Mouse (Mus musculus): ENCODE measurements around the gene Ksr1.

Gene Ksr1

GRCm38 (mm10) chr11:79122556-79122955 is 23.7 kb downstream of the Ksr1 start:
- no peak for DNase-seq (ENCODE audit: low spot score)

DNA sequence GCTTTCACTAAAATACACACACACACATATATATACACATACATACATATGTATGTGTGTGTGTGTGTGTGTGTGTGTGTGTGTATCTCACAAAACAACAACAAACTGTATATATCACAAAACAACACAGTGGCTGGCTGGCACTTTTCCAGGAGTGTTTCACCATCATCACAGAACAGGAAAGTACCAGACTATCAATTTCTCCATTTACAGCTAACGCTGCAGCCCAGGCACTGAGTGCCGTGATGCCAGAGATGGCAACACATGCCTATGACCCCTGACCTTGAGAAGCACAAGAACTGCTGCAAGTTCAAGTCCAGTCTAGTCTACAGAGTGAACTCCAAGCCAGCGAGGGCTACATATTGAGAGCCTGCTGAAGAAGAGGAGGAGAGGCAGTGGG is 26.1 kb downstream of the Ksr1 start:
- DNase-seq (ENCODE audit: low spot score), result peak; percentile 72

DNA sequence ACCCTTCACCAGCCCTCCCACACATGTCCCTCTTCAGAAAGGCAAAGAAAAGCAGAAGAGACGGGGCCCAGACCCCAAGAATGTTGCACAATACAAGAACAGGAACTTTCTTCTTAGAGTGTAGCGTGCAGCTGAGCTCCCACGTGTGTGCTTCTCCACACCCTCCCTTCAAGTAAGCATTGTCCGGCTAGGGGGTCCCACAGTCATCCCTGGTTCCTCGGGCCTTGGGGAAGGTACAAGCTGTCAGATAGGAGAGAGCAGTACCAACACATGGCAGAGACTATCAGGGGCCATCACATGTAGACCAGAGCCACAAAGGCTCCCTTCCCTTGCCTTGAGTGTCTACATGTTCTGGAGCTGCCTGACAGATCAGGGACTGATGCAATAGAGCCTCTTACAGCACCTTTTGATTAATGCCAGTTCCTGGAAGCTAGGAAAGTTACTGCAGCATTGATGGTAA is 27.3 kb downstream of the Ksr1 start:
- peak; percentile 36 for DNase-seq (ENCODE audit: low spot score)

DNA sequence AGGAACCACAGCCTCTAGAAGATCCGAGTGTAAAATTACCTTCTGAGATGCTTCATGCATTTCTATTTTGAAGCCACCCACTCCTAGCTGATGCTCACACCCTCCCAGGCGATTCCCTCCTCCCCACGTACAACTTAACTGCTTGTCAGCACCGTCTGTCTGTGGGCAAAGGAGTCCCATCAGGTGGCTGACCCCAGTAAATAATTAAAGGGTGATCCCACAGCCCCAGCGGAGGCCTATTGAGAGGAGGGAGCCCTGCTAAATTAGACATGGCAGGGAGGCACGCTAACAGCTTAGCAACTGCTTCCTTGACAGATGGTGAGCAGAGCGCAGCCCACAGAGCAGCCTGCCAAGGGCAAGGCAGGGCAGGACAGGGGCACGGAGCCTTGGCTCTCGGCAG is 29.5 kb downstream of the Ksr1 start:
- no peak for DNase-seq (ENCODE audit: low spot score)

GRCm38 (mm10) chr11:79115659-79116058 is 30.5 kb downstream of the Ksr1 start:
- no peak for DNase-seq (ENCODE audit: low spot score)

GRCm38 (mm10) chr11:79114061-79114460 is 32.1 kb downstream of the Ksr1 start:
- DNase-seq (ENCODE audit: low spot score), result no peak

DNA sequence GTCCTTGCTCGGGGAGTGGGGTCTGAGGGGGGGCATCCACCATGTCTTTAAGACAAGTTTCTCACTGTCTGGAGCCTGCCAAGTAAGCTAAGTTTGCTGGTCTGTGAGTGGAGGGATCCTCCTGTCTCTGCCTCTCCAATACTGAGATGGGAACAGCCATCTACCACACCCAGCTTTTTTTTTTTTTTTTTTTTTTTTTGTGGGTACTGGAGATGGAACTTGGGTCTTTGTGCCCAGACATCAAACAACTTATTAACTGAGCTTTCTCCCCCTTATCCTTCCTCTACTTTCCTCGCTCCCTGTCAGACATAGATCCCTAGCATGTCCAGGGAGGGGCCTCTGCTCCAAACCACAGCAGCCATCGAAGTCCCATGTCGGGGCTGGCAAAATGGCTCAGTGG is 32.8 kb downstream of the Ksr1 start:
- DNase-seq (ENCODE audit: low spot score), result no peak

GRCm38 (mm10) chr11:79112559-79113302 is 33.5 kb downstream of the Ksr1 start:
- DNase-seq (ENCODE audit: low spot score), result no peak

DNA sequence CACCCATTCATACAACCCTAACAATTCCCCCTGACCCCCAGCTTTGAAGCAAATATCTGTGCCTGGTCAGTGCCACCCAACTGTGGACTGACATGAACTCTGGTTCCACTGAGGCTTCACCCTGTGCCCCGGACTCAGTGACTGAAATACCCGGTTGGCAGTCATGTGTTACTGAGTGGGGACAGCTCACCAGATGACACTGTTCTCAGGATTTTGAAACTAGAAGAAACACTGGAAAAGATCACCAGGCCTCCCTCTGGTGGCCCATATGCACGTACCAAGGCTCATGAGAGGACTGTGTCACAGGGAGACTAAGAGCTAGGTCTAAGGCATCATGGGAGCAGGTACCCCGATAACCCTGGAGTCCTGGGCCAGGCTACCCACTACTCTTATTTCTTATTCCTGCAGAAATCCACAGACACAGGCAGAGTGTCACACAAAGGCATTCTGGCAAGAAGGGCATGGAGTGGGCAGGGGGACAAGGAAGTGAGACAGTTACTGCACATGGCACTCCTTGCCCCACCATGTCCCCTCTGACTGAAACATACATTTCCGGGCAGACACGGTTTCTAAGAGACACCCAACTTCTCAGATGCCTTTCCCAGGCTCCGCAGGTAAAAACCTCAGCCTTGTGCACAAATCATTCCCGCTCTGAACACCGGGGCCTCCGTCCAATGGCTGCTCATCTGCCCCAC is 34.2 kb downstream of the Ksr1 start:
- DNase-seq (ENCODE audit: low spot score), result peak; percentile 86

- DNase-seq (ENCODE audit: low spot score), result peak; percentile 66
These were observed 35.8 kb downstream of the Ksr1 start for GRCm38 (mm10) chr11:79110446-79110845.

DNA sequence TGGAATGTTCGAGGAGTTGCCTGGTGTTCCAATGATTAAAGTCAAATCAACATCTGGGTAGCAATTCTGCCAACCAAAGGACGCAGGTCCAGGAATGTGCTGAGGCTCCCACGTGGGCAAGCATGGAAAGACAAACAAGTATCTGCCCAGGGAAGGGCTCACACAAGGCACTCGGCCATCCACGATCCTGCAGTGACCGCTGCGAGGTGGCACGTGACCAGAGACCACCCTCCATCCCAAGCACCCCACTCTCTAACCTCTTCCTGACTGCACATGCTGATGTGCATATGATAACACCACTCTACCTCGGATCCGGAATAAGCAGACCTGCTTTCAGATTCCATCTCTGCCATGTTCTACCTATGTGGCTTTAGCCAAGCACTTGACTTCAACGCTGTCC is 38.3 kb downstream of the Ksr1 start:
- no peak for DNase-seq (ENCODE audit: low spot score)

GRCm38 (mm10) chr11:79104998-79105397 is 41.2 kb downstream of the Ksr1 start:
- no peak for DNase-seq (ENCODE audit: low spot score)

DNA sequence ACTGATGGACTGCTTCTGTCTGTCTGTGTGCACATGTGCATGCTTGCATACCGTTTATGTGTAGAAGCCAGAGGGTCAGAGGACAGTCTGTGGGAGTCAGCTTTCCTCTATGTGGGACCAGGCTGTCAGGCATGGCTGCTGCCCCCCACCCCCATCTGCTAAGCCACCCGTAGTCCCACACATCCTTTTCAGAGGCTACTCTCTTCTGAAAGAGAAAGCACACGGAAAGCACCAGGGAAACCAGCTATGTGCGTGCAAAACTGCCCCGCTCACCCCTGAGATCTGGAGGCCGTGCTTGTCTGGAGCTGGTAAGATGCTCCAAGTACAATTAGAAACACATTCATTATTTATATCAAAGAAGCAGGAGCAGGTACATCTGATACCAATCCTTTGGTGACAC is 41.7 kb downstream of the Ksr1 start:
- no peak for DNase-seq (ENCODE audit: low spot score)

- no peak for DNase-seq (ENCODE audit: low spot score)
These were observed 42.1 kb downstream of the Ksr1 start for GRCm38 (mm10) chr11:79104096-79104495.

GRCm38 (mm10) chr11:79103461-79103869 is 42.7 kb downstream of the Ksr1 start:
- no peak for DNase-seq (ENCODE audit: low spot score)

DNA sequence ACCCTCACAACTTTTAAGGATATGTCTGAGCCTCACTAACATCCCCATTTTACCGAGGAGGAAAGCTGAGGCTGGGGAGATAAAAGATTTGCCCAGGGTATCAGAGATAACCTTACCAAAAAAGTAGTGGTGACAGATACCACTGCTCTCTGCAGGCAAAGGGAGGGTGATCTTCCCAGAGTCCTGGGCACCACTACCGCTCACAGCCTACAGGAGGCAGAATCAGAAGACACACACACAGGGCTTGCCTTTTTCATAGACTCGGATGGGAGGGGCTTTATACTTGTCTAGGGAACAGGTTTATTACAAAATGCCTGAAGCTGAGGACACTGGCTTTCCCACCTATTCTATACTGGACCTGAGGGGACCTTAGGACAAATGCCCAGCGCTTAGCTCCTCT is 43.9 kb downstream of the Ksr1 start:
- no peak for DNase-seq (ENCODE audit: low spot score)

DNA sequence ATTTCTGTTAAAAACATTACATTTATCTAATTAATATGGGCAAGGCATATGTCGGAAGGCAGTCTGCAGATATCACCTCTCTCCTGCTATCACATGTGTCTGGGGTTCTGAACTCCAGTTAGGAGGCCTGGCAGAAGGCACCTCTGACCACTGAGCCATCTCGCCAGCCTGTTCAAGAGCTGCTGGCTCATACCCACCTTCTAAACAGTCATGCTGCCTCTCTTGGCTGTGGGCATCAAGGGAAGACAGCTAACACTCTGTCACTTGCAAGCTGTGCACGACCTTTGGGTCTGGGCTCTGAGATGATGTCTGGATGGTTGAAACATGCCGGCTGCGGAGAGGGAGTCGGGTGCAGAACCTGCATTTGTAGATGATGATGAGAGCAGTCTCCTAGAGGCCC is 44.6 kb downstream of the Ksr1 start:
- no peak for DNase-seq (ENCODE audit: low spot score)

DNA sequence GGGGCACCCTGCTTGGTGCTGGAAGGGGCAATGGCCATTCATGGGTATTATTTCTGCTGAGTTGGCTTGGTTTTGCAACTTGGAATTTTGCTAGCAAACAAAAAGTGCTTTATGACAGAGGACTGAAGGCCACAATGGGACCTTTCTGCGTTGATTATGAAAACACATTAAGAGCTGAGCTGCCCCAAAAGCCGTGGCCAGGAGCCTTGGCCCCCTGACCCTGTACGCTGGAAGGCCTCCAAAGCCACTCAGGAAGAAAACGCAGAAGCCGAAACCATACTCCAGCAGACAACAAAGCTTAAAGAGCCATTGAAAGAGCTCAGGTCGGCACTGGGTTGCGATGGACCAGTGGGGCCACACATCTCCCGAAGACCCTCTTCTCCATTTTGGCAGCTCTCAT is 47.2 kb downstream of the Ksr1 start:
- DNase-seq (ENCODE audit: low spot score), result peak; percentile 52

GRCm38 (mm10) chr11:79097736-79098135 is 48.5 kb downstream of the Ksr1 start:
- no peak for DNase-seq (ENCODE audit: low spot score)

GRCm38 (mm10) chr11:79096673-79097072 is 49.5 kb downstream of the Ksr1 start:
- no peak for DNase-seq (ENCODE audit: low spot score)

GRCm38 (mm10) chr11:79095713-79096112 is 50.5 kb downstream of the Ksr1 start:
- no peak for DNase-seq (ENCODE audit: low spot score)

GRCm38 (mm10) chr11:79094727-79095126 is 51.5 kb downstream of the Ksr1 start:
- DNase-seq (ENCODE audit: low spot score), result peak; percentile 79

GRCm38 (mm10) chr11:79093986-79094695 is 52.1 kb downstream of the Ksr1 start:
- DNase-seq (ENCODE audit: low spot score), result no peak

Data from adipocyte (in vitro differentiated cells).